Mouse (Mus musculus) A20 (cell line): ENCODE measurements around the gene Cmtm1.
"Not testable (repeated sequence)": the region's sequence is repeated elsewhere in the genome, so short reads cannot be mapped to it uniquely, and the experiment has no call there.

Experiments
- DNase-seq: peaks from one replicate; pipeline ENCODE4 v3.0.0-alpha.2; 2011; ENCODE audit warnings: low read depth, low spot score

The Cmtm1 gene

GRCm38 (mm10) chr8:104309441-104310155 lies at the start of gene Cmtm1, which contains the start of gene Gm45711:
Gene Cmtm1, minus strand, starts transcription at chr8:104310145.
Gene Gm45711, minus strand, starts transcription at chr8:104310081.
- not testable (repeated sequence) for DNase-seq

- DNase-seq: no peak
Measured at GRCm38 (mm10) chr8:104358637-104359036, 48.7 kb upstream of the Cmtm1 start.

- DNase-seq: no peak
Measured at GRCm38 (mm10) chr8:104354504-104354903, 44.6 kb upstream of the Cmtm1 start.

GRCm38 (mm10) chr8:104353186-104353585 lies 43.2 kb upstream of the Cmtm1 start:
- no peak for DNase-seq

- no peak for DNase-seq
Measured at GRCm38 (mm10) chr8:104350047-104350446, 40.1 kb upstream of the Cmtm1 start.

GRCm38 (mm10) chr8:104348971-104349370 lies 39.0 kb upstream of the Cmtm1 start:
- DNase-seq: no peak

GRCm38 (mm10) chr8:104346706-104347105 lies 36.8 kb upstream of the Cmtm1 start:
- no peak for DNase-seq

GRCm38 (mm10) chr8:104344622-104345021 lies 34.7 kb upstream of the Cmtm1 start:
- DNase-seq: no peak

- peak; percentile 87 for DNase-seq
Measured at GRCm38 (mm10) chr8:104343957-104344356, 34.0 kb upstream of the Cmtm1 start.

GRCm38 (mm10) chr8:104342426-104342825 lies 32.5 kb upstream of the Cmtm1 start:
- DNase-seq: peak; percentile 5

GRCm38 (mm10) chr8:104341678-104342077 lies 31.7 kb upstream of the Cmtm1 start:
- DNase-seq: peak; percentile 4

- DNase-seq: no peak
Measured at GRCm38 (mm10) chr8:104341106-104341561, 31.2 kb upstream of the Cmtm1 start.

GRCm38 (mm10) chr8:104340233-104341105 lies 30.5 kb upstream of the Cmtm1 start:
- peak; percentile 86 for DNase-seq

- no peak for DNase-seq
Measured at GRCm38 (mm10) chr8:104339983-104340232, 30.0 kb upstream of the Cmtm1 start.

GRCm38 (mm10) chr8:104339229-104339982 lies 29.5 kb upstream of the Cmtm1 start, which contains the start of gene Cmtm3:
Gene Cmtm3, plus strand, starts transcription at chr8:104339410.
- peak; percentile 11 for DNase-seq

- DNase-seq: peak; percentile 49
Measured at GRCm38 (mm10) chr8:104337890-104338289, 27.9 kb upstream of the Cmtm1 start.

GRCm38 (mm10) chr8:104336806-104337205 lies 26.9 kb upstream of the Cmtm1 start:
- DNase-seq: no peak

- no peak for DNase-seq
Measured at GRCm38 (mm10) chr8:104334196-104334595, 24.3 kb upstream of the Cmtm1 start.

- no peak for DNase-seq
Measured at GRCm38 (mm10) chr8:104333786-104334185, 23.8 kb upstream of the Cmtm1 start.

- no peak for DNase-seq
Measured at GRCm38 (mm10) chr8:104332665-104333631, 23.0 kb upstream of the Cmtm1 start.

GRCm38 (mm10) chr8:104321930-104322329 lies 12.0 kb upstream of the Cmtm1 start, which contains the start of gene Cmtm2b:
Gene Cmtm2b, plus strand, starts transcription at chr8:104322230.
- DNase-seq: not testable (repeated sequence)
